ENCODE assay signal across 8 mouse cellular contexts in genomic region chr19:7274326-7274990, GRCm38 (mm10). TPM values are rescaled to one million over a fixed set of nuclear protein-coding genes. Genes with fewer than 3 reads are reported as not detected.
DNase-seq lines count a peak whose midpoint lies in the region; ATAC-seq and TF ChIP-seq lines count a peak whose summit lies in the region.

No protein-coding gene starts in this region.

- H3K36me3 ChIP-seq in liver, embryonic 12.5 days = peaks cover 81% of the 10 kb centered on the region
- H3K36me3 ChIP-seq in forebrain, embryonic 15.5 days = peaks cover 62% of the 10 kb centered on the region
- H3K36me3 ChIP-seq in limb, embryonic 12.5 days = peaks cover 98% of the 10 kb centered on the region

- no peak overlapping the region for H3K4me3 ChIP-seq in liver, embryonic 12.5 days
- H3K4me3 ChIP-seq in forebrain, embryonic 15.5 days = no peak overlapping the region
- H3K4me3 ChIP-seq in limb, embryonic 12.5 days (replicated peaks) = no peak overlapping the region
- H3K4me3 ChIP-seq in lung, adult 2 months (replicated peaks; ENCODE audit: extremely low read depth, low read depth, low read length) = no peak overlapping the region

- H3K4me1 ChIP-seq in liver, embryonic 12.5 days = peaks cover 21% of the 10 kb centered on the region
- H3K4me1 ChIP-seq in forebrain, embryonic 15.5 days = peaks cover 84% of the 10 kb centered on the region
- peaks cover 50% of the 10 kb centered on the region for H3K4me1 ChIP-seq in limb, embryonic 12.5 days (replicated peaks)
- no peaks in the 10 kb centered on the region for H3K4me1 ChIP-seq in lung, adult 2 months (ENCODE audit: control insufficient read depth, insufficient read depth, low read length)

- H3K27ac ChIP-seq in liver, embryonic 12.5 days = no peak overlapping the region
- peak overlapping the region; percentile 93 for H3K27ac ChIP-seq in forebrain, embryonic 15.5 days (replicated peaks)
- peak overlapping the region; percentile 59; the same call in 1 of the 2 replicates for H3K27ac ChIP-seq in limb, embryonic 12.5 days

- no peak for TF ChIP-seq POLR2A in lung, adult 2 months (IDR thresholded peaks at IDR 0.05; ENCODE audit: borderline replicate concordance, extremely low read depth, low read depth, low read length)

- no peak for ATAC-seq in liver, embryonic 12.5 days
- ATAC-seq in forebrain, embryonic 15.5 days (replicated peaks) = peak; percentile 30
- ATAC-seq in limb, embryonic 12.5 days (ENCODE audit: insufficient number of reproducible peaks, insufficient read depth, low FRiP score, low TSS enrichment, low read depth) = no peak
- no peak for ATAC-seq in megakaryocyte-erythroid progenitor cell, adult 5-6 weeks (replicated peaks; ENCODE audit: low FRiP score, low TSS enrichment, poor library complexity, severe bottlenecking)

- peak; percentile 4 for DNase-seq in liver
- peak; percentile 79 to 82 for DNase-seq in cerebellum, adult 18-20 months
- no peak for DNase-seq in lung, adult 2 months
- no peak for DNase-seq in lung, postnatal 4 days

- WGBS in liver, embryonic 12.5 days (ENCODE audit: insufficient replicate concordance) = 81% methylated on average over 13 of the region's 13 CpGs
- 57% methylated on average over 13 of the region's 13 CpGs for WGBS in forebrain, embryonic 15.5 days
- 82% methylated on average over 13 of the region's 13 CpGs for WGBS in limb, embryonic 12.5 days
- WGBS in lung, adult 2 months = 80% methylated on average over 13 of the region's 13 CpGs

- no peaks in the 10 kb centered on the region for H3K9me3 ChIP-seq in liver, embryonic 12.5 days (replicated peaks)
- H3K9me3 ChIP-seq in forebrain, embryonic 15.5 days = no peaks in the 10 kb centered on the region
- no peaks in the 10 kb centered on the region for H3K9me3 ChIP-seq in limb, embryonic 12.5 days

- no peak overlapping the region for H3K9ac ChIP-seq in liver, embryonic 12.5 days
- H3K9ac ChIP-seq in forebrain, embryonic 15.5 days (replicated peaks) = 0 out of 2 replicates have a peak overlapping the region, but pooled peaks have one; percentile 27
- peak overlapping the region; percentile 23; the same call in 1 of the 2 replicates for H3K9ac ChIP-seq in limb, embryonic 12.5 days (replicated peaks)

- H3K4me2 ChIP-seq in liver, embryonic 12.5 days = no peak overlapping the region
- peak overlapping the region; percentile 23 for H3K4me2 ChIP-seq in forebrain, embryonic 15.5 days (replicated peaks)
- H3K4me2 ChIP-seq in limb, embryonic 12.5 days = no peak overlapping the region

- 0 out of 2 replicates have a peak, but pooled peaks cover 5% of the 10 kb centered on the region for H3K27me3 ChIP-seq in liver, embryonic 12.5 days (replicated peaks)
- H3K27me3 ChIP-seq in forebrain, embryonic 15.5 days = no peaks in the 10 kb centered on the region
- no peaks in the 10 kb centered on the region for H3K27me3 ChIP-seq in limb, embryonic 12.5 days

- no peak for TF ChIP-seq CTCF in lung, adult 2 months (IDR thresholded peaks at IDR 0.05; ENCODE audit: insufficient read depth, low read length)

RNA-seq across cellular contexts. Expression of gene Rcor2, which starts 7.3 kb away (rescaled TPM):
- polyA plus RNA-seq in liver, embryonic 12.5 days (2016; fragmentation: Nextera tagmentation; extraction: Ambion mirVana) = 4.0 and 5.1 TPM in 2 replicates
- polyA plus RNA-seq in forebrain, embryonic 15.5 days (2015; fragmentation: Nextera tagmentation; extraction: Ambion mirVana) = 60.7 and 67.7 TPM in 2 replicates
- polyA plus RNA-seq in limb, embryonic 12.5 days (2016; fragmentation: Nextera tagmentation; extraction: Ambion mirVana) = 50.9 and 51.1 TPM in 2 replicates
- total RNA-seq in megakaryocyte-erythroid progenitor cell, adult 5-6 weeks (2014; fragmentation: Nextera tagmentation) = 5.0 and 5.4 TPM in 2 replicates
- 4.0 and 19.5 TPM in 2 replicates for total RNA-seq in megakaryocyte-erythroid progenitor cell, adult 5-6 weeks (2017)
- polyA plus RNA-seq in lung, adult 2 months (2012; rRNA removed) = 1.7 and 3.3 TPM in 2 replicates

RNA-seq across cellular contexts. Expression of gene Naa40, which starts 33.5 kb away (rescaled TPM):
- polyA plus RNA-seq in liver, embryonic 12.5 days (2016; fragmentation: Nextera tagmentation; extraction: Ambion mirVana) = 42.0 and 44.8 TPM in 2 replicates
- polyA plus RNA-seq in forebrain, embryonic 15.5 days (2015; fragmentation: Nextera tagmentation; extraction: Ambion mirVana) = 69.2 and 69.5 TPM in 2 replicates
- polyA plus RNA-seq in limb, embryonic 12.5 days (2016; fragmentation: Nextera tagmentation; extraction: Ambion mirVana) = 69.7 and 73.1 TPM in 2 replicates
- total RNA-seq in megakaryocyte-erythroid progenitor cell, adult 5-6 weeks (2014; fragmentation: Nextera tagmentation) = 66.8 and 78.6 TPM in 2 replicates
- 45.4 and 49.0 TPM in 2 replicates for total RNA-seq in megakaryocyte-erythroid progenitor cell, adult 5-6 weeks (2017)
- 14.9 and 18.5 TPM in 2 replicates for polyA plus RNA-seq in lung, adult 2 months (2012; rRNA removed)

RNA-seq across cellular contexts. Expression of gene Cox8a, which starts 57.0 kb away (rescaled TPM):
- polyA plus RNA-seq in liver, embryonic 12.5 days (2016; fragmentation: Nextera tagmentation; extraction: Ambion mirVana) = 915 and 936 TPM in 2 replicates
- 656 and 676 TPM in 2 replicates for polyA plus RNA-seq in forebrain, embryonic 15.5 days (2015; fragmentation: Nextera tagmentation; extraction: Ambion mirVana)
- 870 and 903 TPM in 2 replicates for polyA plus RNA-seq in limb, embryonic 12.5 days (2016; fragmentation: Nextera tagmentation; extraction: Ambion mirVana)
- total RNA-seq in megakaryocyte-erythroid progenitor cell, adult 5-6 weeks (2014; fragmentation: Nextera tagmentation) = 777 and 822 TPM in 2 replicates
- total RNA-seq in megakaryocyte-erythroid progenitor cell, adult 5-6 weeks (2017) = 576 and 680 TPM in 2 replicates
- polyA plus RNA-seq in lung, adult 2 months (2012; rRNA removed) = 984 and 1,290 TPM in 2 replicates

Comparison
In these comparisons a context has a peak if more than half of its experiments do, and no peak if none do; other contexts are left out.
1. DNase-seq: peak in liver (single experiment) and cerebellum, adult 18-20 months (2 of 2); none in lung, adult 2 months (single experiment) and lung, postnatal 4 days (0 of 2).